Mouse (Mus musculus): ENCODE results near the gene Ryr2.

GRCm38 (mm10) chr13:11772173-11772572 is 334.6 kb downstream of the Ryr2 start:
- TF ChIP-seq CTCF (IDR thresholded peaks at IDR 0.05; ENCODE audit: low read depth, low read length) (no peak), TAL1 (conservative IDR thresholded peaks at IDR 0.05; ENCODE audit: low read depth, low read length) (no peak), GATA1 (IDR thresholded peaks at IDR 0.05; ENCODE audit: borderline replicate concordance, low read length) (no peak), POLR2AphosphoS5 (IDR thresholded peaks at IDR 0.05; ENCODE audit: insufficient replicate concordance, low read depth, low read length) (no peak)

Data from G1E (cell line).